Mouse (Mus musculus) megakaryocyte, embryonic 14.5 days (primary cell): ENCODE results near the gene Fhdc1. TPM values are rescaled to one million over a fixed set of nuclear protein-coding genes. Genes with fewer than 3 reads are reported as not detected.

Experiments used
- H3K27me3 ChIP-seq: replicated peaks from 2 replicates; pipeline ENCODE3; 2012; ENCODE audit warnings: inconsistent platforms
- H3K36me3 ChIP-seq: replicated peaks from 2 replicates; pipeline ENCODE3; 2012; ENCODE audit warnings: low read length, inconsistent platforms, mixed read lengths
- H3K4me1 ChIP-seq: 2 replicates; pipeline ENCODE4 v1.6.1; 2012; ENCODE audit warnings: inconsistent platforms
- H3K4me3 ChIP-seq: replicated peaks from 2 replicates; pipeline ENCODE3; 2012; ENCODE audit warnings: moderate library complexity, mild to moderate bottlenecking, inconsistent platforms
- H3K9me3 ChIP-seq: 2 replicates; pipeline ENCODE4 v1.6.1; 2012; ENCODE audit warnings: inconsistent platforms
- FLI1 ChIP-seq: IDR thresholded peaks from 2 replicates; pipeline ENCODE4 v1.6.1; 2012; ENCODE audit warnings: low read length, inconsistent platforms, mixed read lengths
- GATA1 ChIP-seq: IDR thresholded peaks from 3 replicates; pipeline ENCODE4 v1.6.1; 2012; ENCODE audit warnings: mixed read lengths, low read length, inconsistent platforms, borderline replicate concordance
- polyA plus RNA-seq: library from polyadenylated mRNA; stranded (reverse); fragments of >175 nt; gene quantifications from 2 replicates; pipeline ENCODE4 v1.2.3, GENCODE M21; 2012; ENCODE audit warnings: low replicate concordance; ENCODE audit not compliant: insufficient read depth

Fhdc1 gene
- polyA plus RNA-seq, 1 experiment, result 0.92 TPM

- Histone ChIP-seq H3K27me3 (peaks cover 92% of the 10 kb centered on the region), H3K4me3 (no peak overlapping the region), H3K4me1 (peaks cover 6% of the 10 kb centered on the region; the same call in 1 of the 2 replicates), H3K36me3 (no peaks in the 10 kb centered on the region), H3K9me3 (no peaks in the 10 kb centered on the region)
- TF ChIP-seq FLI1, result no peak
- no peak for TF ChIP-seq GATA1
Observed at GRCm38 (mm10) chr3:84436947-84437346, 43.3 kb downstream of the Fhdc1 start.

GRCm38 (mm10) chr3:84435288-84436043, 44.8 kb downstream of the Fhdc1 start:
- Histone ChIP-seq H3K36me3 (no peaks in the 10 kb centered on the region), H3K9me3 (no peaks in the 10 kb centered on the region), H3K27me3 (peaks cover 97% of the 10 kb centered on the region), H3K4me1 (peaks cover 6% of the 10 kb centered on the region; the same call in 1 of the 2 replicates), H3K4me3 (no peak overlapping the region)
- TF ChIP-seq GATA1, result no peak
- TF ChIP-seq FLI1, result no peak

DNA sequence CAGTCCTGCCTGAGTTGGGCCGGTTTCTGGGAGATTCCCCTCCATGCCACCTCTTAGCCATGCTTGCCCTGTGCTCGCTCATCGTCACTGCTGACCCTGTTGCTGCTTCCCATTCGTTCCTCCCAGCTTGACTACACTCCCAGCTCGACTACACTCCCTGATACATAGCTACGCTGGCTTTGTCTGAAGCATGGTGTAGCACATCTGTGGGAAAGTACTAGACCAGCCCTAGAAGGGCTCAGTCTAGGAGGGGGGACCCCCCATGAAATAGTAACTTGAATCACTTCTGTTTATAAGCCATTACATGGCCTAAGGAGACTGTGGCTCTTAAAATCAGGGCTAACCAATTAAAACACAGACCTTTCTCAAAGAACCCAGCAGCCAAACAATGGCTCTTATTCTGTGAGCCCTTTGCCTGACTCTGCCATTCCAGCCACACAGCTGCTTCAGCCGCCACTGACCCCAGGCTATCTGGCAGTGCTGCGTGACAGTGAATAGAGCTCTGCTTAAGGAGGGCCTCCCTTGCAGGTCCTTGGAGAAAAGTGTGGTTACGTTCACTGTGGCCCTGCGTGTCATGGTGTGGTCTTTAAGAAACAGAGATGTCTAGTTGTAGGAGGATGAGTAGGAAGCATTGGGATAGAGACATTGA, 47.3 kb downstream of the Fhdc1 start:
- no peaks in the 10 kb centered on the region for H3K36me3 ChIP-seq
- H3K9me3 ChIP-seq, result no peaks in the 10 kb centered on the region
- H3K4me1 ChIP-seq, result peaks cover 15% of the 10 kb centered on the region
- peaks cover 91% of the 10 kb centered on the region for H3K27me3 ChIP-seq
- no peak overlapping the region for H3K4me3 ChIP-seq
- no peak for TF ChIP-seq GATA1
- TF ChIP-seq FLI1, result no peak

GRCm38 (mm10) chr3:84431257-84431656, 49.0 kb downstream of the Fhdc1 start:
- Histone ChIP-seq H3K4me3 (no peak overlapping the region), H3K27me3 (peaks cover 88% of the 10 kb centered on the region), H3K9me3 (0 out of 2 replicates have a peak, but pooled peaks cover 5% of the 10 kb centered on the region), H3K36me3 (no peaks in the 10 kb centered on the region), H3K4me1 (peaks cover 25% of the 10 kb centered on the region)
- TF ChIP-seq FLI1 (no peak), GATA1 (no peak)

DNA sequence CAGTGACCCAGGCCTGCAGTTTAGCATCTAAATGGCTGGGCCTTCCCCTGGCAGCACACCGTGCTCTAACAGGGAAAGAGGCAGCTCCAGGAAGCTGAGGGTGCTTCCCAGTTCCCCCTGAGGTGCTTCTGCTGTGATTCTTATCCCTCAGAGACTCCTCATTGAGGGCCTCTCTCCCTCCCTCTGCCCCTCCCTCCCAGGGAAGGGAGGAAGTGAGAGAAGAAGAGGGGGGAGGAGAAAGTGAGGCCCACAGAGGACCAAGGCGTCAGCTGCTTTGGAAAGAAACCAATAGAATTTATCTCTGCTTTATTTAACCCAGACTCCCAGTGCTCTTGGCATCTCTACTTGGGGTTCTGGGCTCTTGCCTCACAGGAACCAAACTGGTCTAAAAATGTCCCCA, 50.1 kb downstream of the Fhdc1 start:
- no peaks in the 10 kb centered on the region for H3K36me3 ChIP-seq
- peaks cover 88% of the 10 kb centered on the region for H3K27me3 ChIP-seq
- peaks cover 28% of the 10 kb centered on the region for H3K4me1 ChIP-seq
- 0 out of 2 replicates have a peak, but pooled peaks cover 5% of the 10 kb centered on the region for H3K9me3 ChIP-seq
- TF ChIP-seq FLI1 (no peak), GATA1 (no peak)
- H3K4me3 ChIP-seq, result no peak overlapping the region

DNA sequence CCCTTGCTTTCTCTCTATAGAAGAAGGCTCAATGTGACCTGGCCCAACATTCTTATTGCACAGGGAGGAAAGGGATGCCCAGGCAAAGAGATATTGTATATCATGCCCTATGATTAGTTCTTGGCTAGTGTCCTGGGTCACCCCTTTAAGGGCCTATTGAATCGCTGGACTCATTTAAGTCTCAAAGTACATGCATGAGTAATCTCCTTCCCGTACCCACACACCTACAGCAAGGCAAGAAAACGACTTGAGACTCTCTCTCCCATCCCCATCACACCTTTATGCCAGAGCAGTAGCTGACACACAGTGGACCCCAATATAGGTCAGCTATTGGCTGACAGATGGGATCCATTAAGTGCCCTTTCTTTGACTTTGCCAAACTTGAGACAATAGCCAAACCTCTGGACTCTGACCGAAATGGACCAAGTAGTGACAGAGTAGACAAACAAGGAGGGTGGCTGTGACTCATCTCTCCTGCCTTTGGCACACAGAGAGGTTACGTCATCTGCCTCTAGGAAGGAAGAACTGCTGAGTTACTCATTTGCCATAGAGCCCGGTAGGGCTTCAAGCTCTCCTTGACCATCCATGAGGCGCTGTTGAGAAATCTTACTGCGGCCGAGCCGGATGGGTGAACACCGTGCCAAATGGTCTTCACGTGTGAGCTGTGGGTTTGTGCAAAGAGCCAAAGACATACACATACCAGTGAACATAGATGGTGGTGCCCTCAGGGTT, 51.1 kb downstream of the Fhdc1 start:
- Histone ChIP-seq H3K4me1 (peaks cover 27% of the 10 kb centered on the region), H3K9me3 (0 out of 2 replicates have a peak, but pooled peaks cover 5% of the 10 kb centered on the region), H3K27me3 (peaks cover 86% of the 10 kb centered on the region), H3K36me3 (no peaks in the 10 kb centered on the region), H3K4me3 (no peak overlapping the region)
- TF ChIP-seq GATA1 (no peak), FLI1 (no peak)

DNA sequence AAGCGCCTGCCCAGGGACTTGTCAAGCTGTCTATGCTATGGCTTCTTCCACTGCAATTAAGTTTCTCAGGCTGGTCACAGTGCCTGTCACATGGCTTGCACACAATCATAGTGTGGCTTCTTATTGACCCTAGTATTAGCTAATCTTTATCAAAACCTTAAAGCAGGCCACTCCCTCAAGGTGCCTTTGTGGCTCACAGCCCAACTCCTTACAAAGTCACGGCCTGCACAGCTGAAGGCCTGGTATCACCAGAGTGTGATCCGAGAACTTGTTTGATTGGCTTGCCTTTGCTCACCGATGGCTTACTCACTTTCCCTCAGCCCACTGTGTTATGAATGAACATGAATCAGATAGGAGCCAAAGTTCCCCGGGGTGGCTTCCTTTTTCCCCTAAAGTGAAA, 52.5 kb downstream of the Fhdc1 start:
- no peak for TF ChIP-seq GATA1
- TF ChIP-seq FLI1, result no peak
- no peak overlapping the region for H3K4me3 ChIP-seq
- peaks cover 86% of the 10 kb centered on the region for H3K27me3 ChIP-seq
- no peaks in the 10 kb centered on the region for H3K36me3 ChIP-seq
- 0 out of 2 replicates have a peak, but pooled peaks cover 5% of the 10 kb centered on the region for H3K9me3 ChIP-seq
- peaks cover 27% of the 10 kb centered on the region for H3K4me1 ChIP-seq

- H3K36me3 ChIP-seq, result no peaks in the 10 kb centered on the region
- 0 out of 2 replicates have a peak, but pooled peaks cover 5% of the 10 kb centered on the region for H3K9me3 ChIP-seq
- TF ChIP-seq GATA1 (no peak), FLI1 (no peak)
- no peak overlapping the region for H3K4me3 ChIP-seq
- H3K27me3 ChIP-seq, result peaks cover 74% of the 10 kb centered on the region
- H3K4me1 ChIP-seq, result peaks cover 15% of the 10 kb centered on the region
Observed at GRCm38 (mm10) chr3:84422340-84422739, 57.9 kb downstream of the Fhdc1 start.

- peaks cover 65% of the 10 kb centered on the region for H3K27me3 ChIP-seq
- TF ChIP-seq GATA1, result no peak
- TF ChIP-seq FLI1, result no peak
- no peaks in the 10 kb centered on the region for H3K36me3 ChIP-seq
- no peak overlapping the region for H3K4me3 ChIP-seq
- H3K9me3 ChIP-seq, result peaks cover 12% of the 10 kb centered on the region
- H3K4me1 ChIP-seq, result peaks cover 16% of the 10 kb centered on the region
Observed at GRCm38 (mm10) chr3:84413868-84414267, 66.4 kb downstream of the Fhdc1 start.
